Comparison of ENCODE assay signal across 24 mouse cellular contexts in genomic region chrX:57374029-57374428, GRCm38 (mm10). TPM values are rescaled to one million over a fixed set of nuclear protein-coding genes. Genes with fewer than 3 reads are reported as not detected.
"Had no signal": no experiment of that assay in that cellular context is flagged by ENCODE, and none has a peak within 500 bp of the region (broad histone marks: within the 10 kb centered on the region; RNA-seq: fewer than 3 reads in every experiment).

No protein-coding gene starts in this region.

- H3K9ac ChIP-seq: lung, embryonic 15.5 days; midbrain, embryonic 12.5 days; neural tube, embryonic 13.5 days; neural tube, embryonic 15.5 days had no signal

- DNase-seq: lung, adult 2 months; lung, postnatal 14 days; midbrain, embryonic 14.5 days; retina, postnatal 1 day; right cerebral cortex, adult 18-20 months; right cerebral cortex, postnatal 25 days; right cerebral cortex, postnatal 4 days; spleen, adult 18-20 months; thymus, adult 18-20 months; thymus, postnatal 14 days; thymus, postnatal 36 days had no signal

- H3K27ac ChIP-seq: lung, embryonic 15.5 days; macrophage; midbrain, embryonic 12.5 days; neural tube, embryonic 13.5 days; neural tube, embryonic 15.5 days had no signal

- H3K9me3 ChIP-seq: lung, embryonic 15.5 days; megakaryocyte, embryonic 14.5 days; midbrain, embryonic 12.5 days; neural tube, embryonic 13.5 days; neural tube, embryonic 15.5 days had no signal

- ATAC-seq: midbrain, embryonic 16.5 days had no signal

- H3K4me2 ChIP-seq: lung, embryonic 15.5 days; midbrain, embryonic 12.5 days; neural tube, embryonic 13.5 days; neural tube, embryonic 15.5 days had no signal

- H3K4me1 ChIP-seq: lung, embryonic 15.5 days; midbrain, embryonic 12.5 days; neural tube, embryonic 13.5 days; neural tube, embryonic 15.5 days had no signal

- H3K27me3 ChIP-seq: lung, embryonic 15.5 days; megakaryocyte, embryonic 14.5 days; midbrain, embryonic 12.5 days; neural tube, embryonic 13.5 days; neural tube, embryonic 15.5 days had no signal

- H3K4me3 ChIP-seq: lung, embryonic 15.5 days; megakaryocyte, embryonic 14.5 days; midbrain, embryonic 12.5 days; myocyte; neural tube, embryonic 13.5 days; neural tube, embryonic 15.5 days had no signal

RNA-seq across cellular contexts. Expression of gene Gm364, which starts 34.9 kb away (rescaled TPM):
- polyA plus RNA-seq: lung, adult 2 months; lung, embryonic 15.5 days; lung, postnatal 0 days; macrophage; midbrain, embryonic 12.5 days; midbrain, embryonic 14.5 days; midbrain, embryonic 16.5 days; neural tube, embryonic 11.5 days; neural tube, embryonic 13.5 days; neural tube, embryonic 15.5 days; small intestine, adult 2 months; stomach, embryonic 14.5 days; stomach, embryonic 16.5 days had no signal
